Mouse (Mus musculus): ENCODE results near the gene Tmem176b. TPM values are rescaled to one million over a fixed set of nuclear protein-coding genes. Genes with fewer than 3 reads are reported as not detected.

Gene Tmem176b
- polyA plus RNA-seq, 1 experiment from 2014 or later, result 217 TPM

DNA sequence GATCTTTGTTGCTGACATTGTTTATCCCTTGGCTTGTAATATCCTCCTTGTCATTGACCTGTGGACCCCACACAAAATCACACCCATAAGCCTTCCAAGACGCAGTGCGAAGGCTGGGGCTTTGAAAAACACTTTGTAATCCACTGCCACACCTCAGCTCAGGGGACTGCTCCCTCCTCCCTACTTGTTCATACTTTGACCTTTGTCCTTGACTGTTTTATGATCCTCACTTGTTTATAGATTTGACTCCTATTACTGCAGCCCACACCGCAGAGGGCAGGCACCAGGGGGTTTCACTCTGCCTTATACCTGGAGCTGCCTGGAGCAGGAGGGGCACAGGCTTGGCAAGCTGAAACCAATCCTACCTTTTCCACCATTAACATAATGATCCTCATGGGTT, 23.4 kb upstream of the Tmem176b start:
- Histone ChIP-seq H3K27me3 (ENCODE audit: control insufficient read depth, insufficient read depth, low read length) (no peaks in the 10 kb centered on the region), H3K4me2 (ENCODE audit: low read depth, low read length) (no peak overlapping the region), H3K9ac (ENCODE audit: low read length) (no peak overlapping the region), H3K4me3 (ENCODE audit: low read length) (no peak overlapping the region), H3K27ac (ENCODE audit: low read length) (no peak overlapping the region), H3K9me3 (replicated peaks; ENCODE audit: control insufficient read depth, low read length) (no peaks in the 10 kb centered on the region), H3K36me3 (ENCODE audit: control insufficient read depth, insufficient read depth) (no peaks in the 10 kb centered on the region), H3K4me1 (ENCODE audit: control insufficient read depth, insufficient read depth, low read length) (no peaks in the 10 kb centered on the region; the same call in 1 of the 2 replicates)
- ATAC-seq (replicated peaks; ENCODE audit: extremely low read depth, insufficient read depth, low FRiP score), result no peak
- 72% methylated on average over 3 of the region's 3 CpGs for WGBS

- 40% methylated on average over 3 of the region's 3 CpGs for WGBS
- no peak overlapping the region for H3K4me3 ChIP-seq (ENCODE audit: low read length)
- ATAC-seq (replicated peaks; ENCODE audit: extremely low read depth, insufficient read depth, low FRiP score), result no peak
- no peaks in the 10 kb centered on the region for H3K36me3 ChIP-seq (ENCODE audit: control insufficient read depth, insufficient read depth)
- no peak overlapping the region for H3K9ac ChIP-seq (ENCODE audit: low read length)
- no peaks in the 10 kb centered on the region; the same call in 1 of the 2 replicates for H3K4me1 ChIP-seq (ENCODE audit: control insufficient read depth, insufficient read depth, low read length)
- no peak overlapping the region for H3K27ac ChIP-seq (ENCODE audit: low read length)
- H3K27me3 ChIP-seq (ENCODE audit: control insufficient read depth, insufficient read depth, low read length), result no peaks in the 10 kb centered on the region
- no peak overlapping the region for H3K4me2 ChIP-seq (ENCODE audit: low read depth, low read length)
- H3K9me3 ChIP-seq (replicated peaks; ENCODE audit: control insufficient read depth, low read length), result no peaks in the 10 kb centered on the region
Measured at GRCm38 (mm10) chr6:48864181-48864580, 22.9 kb upstream of the Tmem176b start.

GRCm38 (mm10) chr6:48863488-48863887, 22.2 kb upstream of the Tmem176b start:
- H3K36me3 ChIP-seq (ENCODE audit: control insufficient read depth, insufficient read depth), result no peaks in the 10 kb centered on the region
- H3K4me1 ChIP-seq (ENCODE audit: control insufficient read depth, insufficient read depth, low read length), result no peaks in the 10 kb centered on the region; the same call in 1 of the 2 replicates
- no peak overlapping the region for H3K27ac ChIP-seq (ENCODE audit: low read length)
- no peak overlapping the region for H3K9ac ChIP-seq (ENCODE audit: low read length)
- no peak for ATAC-seq (replicated peaks; ENCODE audit: extremely low read depth, insufficient read depth, low FRiP score)
- no peak overlapping the region for H3K4me2 ChIP-seq (ENCODE audit: low read depth, low read length)
- 83% methylated on average over 7 of the region's 7 CpGs for WGBS
- H3K9me3 ChIP-seq (replicated peaks; ENCODE audit: control insufficient read depth, low read length), result no peaks in the 10 kb centered on the region
- no peaks in the 10 kb centered on the region for H3K27me3 ChIP-seq (ENCODE audit: control insufficient read depth, insufficient read depth, low read length)
- H3K4me3 ChIP-seq (ENCODE audit: low read length), result no peak overlapping the region

DNA sequence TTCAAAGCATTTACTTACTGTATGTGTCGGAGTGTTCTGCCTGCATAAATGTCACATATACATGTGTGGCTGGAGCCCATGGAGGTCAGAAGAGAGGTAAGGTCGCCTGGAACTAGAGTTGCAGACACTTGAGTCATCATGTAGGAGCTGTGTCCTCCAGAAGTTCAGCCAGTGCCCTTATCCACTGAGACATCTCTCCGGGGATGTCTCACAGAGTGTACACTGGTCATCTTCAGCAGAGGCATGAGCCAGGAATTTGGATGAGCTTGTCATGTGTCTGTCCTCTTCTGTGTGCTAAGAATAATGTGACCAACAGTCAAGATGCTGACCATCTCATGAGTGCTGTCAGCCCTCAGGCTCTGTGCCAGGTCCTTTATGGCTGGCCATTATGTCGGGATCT, 21.5 kb upstream of the Tmem176b start:
- WGBS, result 74% methylated on average over 4 of the region's 4 CpGs

DNA sequence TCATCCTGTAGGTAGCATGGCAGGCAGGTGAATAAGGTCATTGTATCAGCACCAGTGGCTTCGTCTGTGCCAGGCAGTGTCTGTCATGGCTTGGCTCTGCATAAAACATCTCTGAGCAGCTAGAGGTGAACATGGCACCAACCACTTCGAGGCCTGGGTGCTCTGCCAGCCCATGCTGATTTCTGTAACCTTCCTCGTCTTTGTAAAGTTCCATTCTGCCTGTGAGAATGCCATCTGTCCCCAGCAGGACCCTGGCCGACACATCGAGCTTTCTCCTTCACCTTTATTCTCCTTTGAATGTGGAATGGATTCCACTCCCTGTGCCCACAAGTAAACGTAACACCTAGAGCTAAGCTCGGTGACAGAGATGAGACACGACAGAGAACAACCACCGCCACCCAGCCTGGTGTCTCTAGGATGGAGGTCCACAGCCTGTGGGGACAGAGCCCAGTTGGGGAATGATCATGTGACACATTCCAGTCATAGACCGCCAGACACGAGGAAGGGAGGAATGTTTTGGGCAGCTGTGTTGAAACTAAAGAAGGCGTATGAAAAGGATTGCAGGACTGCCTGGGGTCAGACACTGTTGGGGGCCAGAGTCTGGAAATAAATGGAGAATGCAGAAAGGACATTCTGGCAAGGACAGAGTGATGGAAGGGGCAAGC, 20.5 kb upstream of the Tmem176b start:
- Histone ChIP-seq H3K4me2 (ENCODE audit: low read depth, low read length) (no peak overlapping the region), H3K27ac (ENCODE audit: low read length) (no peak overlapping the region), H3K4me3 (ENCODE audit: low read length) (no peak overlapping the region), H3K4me1 (ENCODE audit: control insufficient read depth, insufficient read depth, low read length) (no peaks in the 10 kb centered on the region; the same call in 1 of the 2 replicates), H3K9me3 (replicated peaks; ENCODE audit: control insufficient read depth, low read length) (no peaks in the 10 kb centered on the region), H3K27me3 (ENCODE audit: control insufficient read depth, insufficient read depth, low read length) (no peaks in the 10 kb centered on the region), H3K36me3 (ENCODE audit: control insufficient read depth, insufficient read depth) (no peaks in the 10 kb centered on the region), H3K9ac (ENCODE audit: low read length) (no peak overlapping the region)
- 58% methylated on average over 12 of the region's 12 CpGs for WGBS
- peak; percentile 41; the same call in 1 of the 2 replicates for ATAC-seq (replicated peaks; ENCODE audit: extremely low read depth, insufficient read depth, low FRiP score)

More for the DNA sequence above, 21.5 kb upstream of the Tmem176b start:
- no peak overlapping the region for H3K4me3 ChIP-seq (ENCODE audit: low read length)
- no peak overlapping the region for H3K27ac ChIP-seq (ENCODE audit: low read length)
- H3K4me2 ChIP-seq (ENCODE audit: low read depth, low read length), result no peak overlapping the region
- H3K9ac ChIP-seq (ENCODE audit: low read length), result no peak overlapping the region
- no peaks in the 10 kb centered on the region; the same call in 1 of the 2 replicates for H3K4me1 ChIP-seq (ENCODE audit: control insufficient read depth, insufficient read depth, low read length)
- no peaks in the 10 kb centered on the region for H3K27me3 ChIP-seq (ENCODE audit: control insufficient read depth, insufficient read depth, low read length)
- no peaks in the 10 kb centered on the region for H3K9me3 ChIP-seq (replicated peaks; ENCODE audit: control insufficient read depth, low read length)
- ATAC-seq (replicated peaks; ENCODE audit: extremely low read depth, insufficient read depth, low FRiP score), result no peak
- no peaks in the 10 kb centered on the region for H3K36me3 ChIP-seq (ENCODE audit: control insufficient read depth, insufficient read depth)

DNA sequence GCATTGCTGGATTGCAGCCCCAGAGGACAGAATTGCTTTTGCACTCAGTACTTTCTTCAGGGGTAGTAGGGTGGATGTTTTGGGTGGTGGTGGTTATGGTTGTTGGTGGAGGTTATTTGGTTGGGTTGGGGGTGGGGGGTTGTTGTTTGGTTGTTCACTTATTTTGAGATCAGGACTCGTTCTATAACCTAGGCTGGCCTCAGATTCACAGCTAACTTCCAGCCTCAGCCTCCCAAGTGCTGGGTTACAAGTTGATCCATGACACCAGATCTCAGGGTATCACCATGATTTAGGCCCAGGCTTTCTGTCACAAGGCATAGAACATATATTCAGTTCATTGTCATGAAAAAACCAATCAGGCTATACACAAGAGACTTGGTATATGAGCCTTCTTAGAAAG, 19.6 kb upstream of the Tmem176b start:
- Histone ChIP-seq H3K4me3 (ENCODE audit: low read length) (no peak overlapping the region), H3K4me1 (ENCODE audit: control insufficient read depth, insufficient read depth, low read length) (no peaks in the 10 kb centered on the region; the same call in 1 of the 2 replicates)
- 79% methylated on average over 1 of the region's 1 CpGs for WGBS

GRCm38 (mm10) chr6:48860130-48860815, 19.0 kb upstream of the Tmem176b start:
- Histone ChIP-seq H3K9me3 (replicated peaks; ENCODE audit: control insufficient read depth, low read length) (no peaks in the 10 kb centered on the region), H3K4me2 (ENCODE audit: low read depth, low read length) (peak overlapping the region; percentile 58), H3K36me3 (ENCODE audit: control insufficient read depth, insufficient read depth) (no peaks in the 10 kb centered on the region), H3K4me3 (ENCODE audit: low read length) (peak overlapping the region; percentile 32), H3K4me1 (ENCODE audit: control insufficient read depth, insufficient read depth, low read length) (no peaks in the 10 kb centered on the region; the same call in 1 of the 2 replicates), H3K27me3 (ENCODE audit: control insufficient read depth, insufficient read depth, low read length) (no peaks in the 10 kb centered on the region), H3K27ac (ENCODE audit: low read length) (no peak overlapping the region), H3K9ac (ENCODE audit: low read length) (peak overlapping the region; percentile 21; the same call in 1 of the 2 replicates)
- no peak; the same call in 1 of the 2 replicates for ATAC-seq (replicated peaks; ENCODE audit: extremely low read depth, insufficient read depth, low FRiP score)
- 10% methylated on average over 21 of the region's 23 CpGs for WGBS

More for the DNA sequence above, 19.6 kb upstream of the Tmem176b start:
- H3K4me2 ChIP-seq (ENCODE audit: low read depth, low read length), result no peak overlapping the region
- no peak for ATAC-seq (replicated peaks; ENCODE audit: extremely low read depth, insufficient read depth, low FRiP score)
- H3K36me3 ChIP-seq (ENCODE audit: control insufficient read depth, insufficient read depth), result no peaks in the 10 kb centered on the region
- no peaks in the 10 kb centered on the region for H3K27me3 ChIP-seq (ENCODE audit: control insufficient read depth, insufficient read depth, low read length)
- H3K27ac ChIP-seq (ENCODE audit: low read length), result no peak overlapping the region
- H3K9me3 ChIP-seq (replicated peaks; ENCODE audit: control insufficient read depth, low read length), result no peaks in the 10 kb centered on the region
- no peak overlapping the region for H3K9ac ChIP-seq (ENCODE audit: low read length)

DNA sequence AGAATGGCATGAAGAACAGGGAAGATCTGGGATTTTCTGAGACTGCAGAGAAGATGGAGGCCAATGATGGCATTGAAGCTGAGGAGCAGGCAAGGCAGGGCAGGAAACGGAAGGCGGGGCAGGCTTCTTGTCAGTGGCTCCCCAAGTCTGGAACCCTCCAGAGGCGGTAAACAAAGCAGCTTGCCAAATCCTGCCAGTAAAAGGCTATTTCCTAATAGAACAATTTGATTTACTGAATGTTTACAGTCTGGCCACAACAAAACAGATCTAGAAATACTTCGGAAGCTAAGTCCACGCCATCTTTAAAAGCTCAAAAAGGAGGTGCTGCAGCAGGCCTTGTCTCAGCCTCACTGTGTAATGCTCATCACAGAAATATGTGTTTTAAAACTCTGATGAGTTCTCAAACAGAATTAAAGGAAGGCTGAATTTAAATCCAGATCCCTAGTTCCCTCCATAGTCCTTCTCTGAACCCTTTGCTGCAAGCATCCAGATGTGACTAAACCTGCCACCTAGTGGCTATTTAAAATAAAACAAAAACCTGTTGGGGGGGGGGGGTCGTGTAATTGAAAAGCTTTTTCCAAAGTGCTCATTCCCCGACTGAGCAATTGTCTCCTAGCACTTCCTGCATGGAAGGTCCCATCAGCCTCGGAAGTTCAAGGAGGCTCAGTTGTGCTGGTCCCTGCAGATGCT, 16.5 kb upstream of the Tmem176b start:
- no peaks in the 10 kb centered on the region for H3K36me3 ChIP-seq (ENCODE audit: control insufficient read depth, insufficient read depth)
- ATAC-seq (replicated peaks; ENCODE audit: extremely low read depth, insufficient read depth, low FRiP score), result no peak
- H3K27me3 ChIP-seq (ENCODE audit: control insufficient read depth, insufficient read depth, low read length), result no peaks in the 10 kb centered on the region
- H3K4me3 ChIP-seq (ENCODE audit: low read length), result no peak overlapping the region
- H3K9me3 ChIP-seq (replicated peaks; ENCODE audit: control insufficient read depth, low read length), result peaks cover 4% of the 10 kb centered on the region; the same call in 1 of the 2 replicates
- no peak overlapping the region for H3K9ac ChIP-seq (ENCODE audit: low read length)
- H3K4me1 ChIP-seq (ENCODE audit: control insufficient read depth, insufficient read depth, low read length), result no peaks in the 10 kb centered on the region; the same call in 1 of the 2 replicates
- no peak overlapping the region for H3K4me2 ChIP-seq (ENCODE audit: low read depth, low read length)
- WGBS, result 45% methylated on average over 8 of the region's 8 CpGs
- H3K27ac ChIP-seq (ENCODE audit: low read length), result no peak overlapping the region

All from heart, embryonic 16.5 days (tissue).